Mouse (Mus musculus) frontal cortex, postnatal 14 days (tissue): ENCODE data around the gene Amn1.
"Not testable (repeated sequence)": the region's sequence is repeated elsewhere in the genome, so short reads cannot be mapped to it uniquely, and the experiment has no call there.

Experiments
- DNase-seq, 2 experiments: peaks; one replicate each; pipeline ENCODE4 v3.0.0; 2022; ENCODE audit warnings: low spot score in 2 of 2

Amn1 gene

DNA sequence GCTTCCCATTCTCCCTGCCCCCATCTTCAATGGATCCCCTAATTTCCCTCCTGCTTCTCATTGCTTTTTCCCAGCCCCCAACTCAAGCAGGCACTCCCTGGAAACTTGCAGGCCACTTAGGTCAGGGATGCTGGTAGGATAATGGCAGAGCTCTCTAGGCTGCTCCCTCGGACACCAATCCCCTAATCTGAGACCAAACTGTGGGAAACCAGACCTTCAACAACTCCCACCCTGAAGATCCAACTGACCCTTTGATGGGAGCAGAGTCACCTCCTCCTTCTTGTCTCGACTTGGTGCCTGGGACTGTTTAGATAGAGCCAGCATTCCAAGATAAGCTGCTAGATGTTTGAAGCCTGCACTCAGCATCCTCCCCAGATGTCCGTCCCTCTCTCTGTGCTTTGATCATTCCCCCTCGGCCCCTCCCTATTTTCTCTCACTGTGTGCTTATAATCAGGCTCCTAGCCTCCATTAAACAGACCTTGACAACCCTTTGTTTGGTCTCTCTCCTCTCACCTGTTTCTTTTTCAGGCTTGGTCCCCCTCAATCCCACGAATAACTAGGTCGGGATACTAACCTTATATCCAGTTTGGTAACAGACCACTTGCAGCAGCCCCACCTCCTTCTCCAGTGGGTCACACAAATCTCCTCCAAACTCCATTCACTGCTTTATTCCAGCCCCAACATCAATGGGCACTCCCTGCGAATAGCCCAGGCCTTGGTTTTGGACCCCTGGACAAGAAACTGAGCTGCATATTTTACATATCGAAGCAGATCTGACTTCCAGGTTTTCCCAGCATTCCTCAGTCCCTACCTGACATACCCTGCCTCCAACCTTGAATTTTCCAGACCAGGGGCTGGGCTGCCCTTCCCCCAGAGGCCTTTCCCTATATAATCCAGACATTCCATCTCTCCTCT lies 34.1 kb downstream of the Amn1 start:
- no peak for DNase-seq

- DNase-seq: no peak
Observed at GRCm38 (mm10) chr6:149153473-149154115, 34.9 kb downstream of the Amn1 start.

DNA sequence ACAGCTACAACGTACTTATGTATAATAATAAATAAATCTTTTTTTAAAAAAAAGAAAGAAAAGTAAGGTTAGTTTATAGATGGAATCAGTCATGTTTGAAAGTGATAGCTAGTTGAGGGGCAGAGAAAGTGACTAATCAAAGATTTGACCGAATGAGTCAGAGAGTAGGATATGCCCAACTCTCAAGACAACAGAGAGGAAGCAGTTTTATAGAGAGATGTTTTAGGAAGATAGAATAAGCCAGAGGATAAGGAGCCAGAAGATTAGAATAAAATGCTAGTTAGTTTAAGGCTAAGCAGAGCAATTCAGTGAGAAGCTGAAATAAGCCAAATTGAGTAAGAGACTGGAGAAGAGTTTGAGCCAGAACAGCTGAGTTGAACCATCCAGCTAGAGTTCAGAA lies 36.4 kb downstream of the Amn1 start:
- DNase-seq: no peak

- no peak for DNase-seq
Observed at GRCm38 (mm10) chr6:149148436-149149229, 39.9 kb downstream of the Amn1 start.

GRCm38 (mm10) chr6:149145143-149145542 lies 43.4 kb downstream of the Amn1 start:
- DNase-seq: no peak

DNA sequence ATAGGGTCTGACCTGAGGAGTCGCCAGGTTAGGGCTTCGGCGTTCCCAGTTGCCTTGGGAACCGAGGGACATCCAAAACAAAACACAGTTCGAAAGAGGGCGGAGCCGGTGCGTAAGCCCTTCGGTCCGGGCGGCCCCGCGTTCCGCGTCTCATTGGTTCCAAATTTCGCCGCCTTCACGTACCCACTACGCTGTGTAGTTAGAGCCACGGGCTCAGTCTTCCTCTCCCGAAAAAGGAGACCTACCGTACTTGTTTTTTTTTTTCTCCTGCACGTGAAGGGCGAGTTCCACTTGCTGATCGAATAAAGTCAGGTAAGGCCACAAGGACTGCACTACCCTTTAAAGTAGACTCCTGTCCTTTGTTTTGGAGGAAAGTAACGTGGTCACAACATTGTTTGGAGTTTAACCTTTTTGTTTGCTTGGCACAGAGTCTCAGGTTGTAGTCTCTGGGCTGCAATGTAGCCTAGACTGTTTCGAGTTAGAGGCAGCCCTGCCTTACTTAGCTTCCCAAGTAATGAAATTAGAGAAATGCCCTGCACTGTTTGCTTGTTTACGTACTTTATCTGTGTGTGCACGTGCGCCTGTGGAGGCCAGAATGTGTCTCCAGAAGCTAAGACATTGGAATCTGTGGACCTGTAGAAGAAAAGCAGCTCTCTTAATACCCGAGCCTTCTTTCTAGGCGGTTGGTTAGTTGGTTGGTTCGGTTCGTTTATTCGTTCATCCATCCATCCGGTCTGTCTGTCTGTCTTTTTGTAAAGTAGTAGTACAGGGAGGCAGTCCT lies 46.9 kb downstream of the Amn1 start:
- peak; percentile 53 to 61 for DNase-seq

DNA sequence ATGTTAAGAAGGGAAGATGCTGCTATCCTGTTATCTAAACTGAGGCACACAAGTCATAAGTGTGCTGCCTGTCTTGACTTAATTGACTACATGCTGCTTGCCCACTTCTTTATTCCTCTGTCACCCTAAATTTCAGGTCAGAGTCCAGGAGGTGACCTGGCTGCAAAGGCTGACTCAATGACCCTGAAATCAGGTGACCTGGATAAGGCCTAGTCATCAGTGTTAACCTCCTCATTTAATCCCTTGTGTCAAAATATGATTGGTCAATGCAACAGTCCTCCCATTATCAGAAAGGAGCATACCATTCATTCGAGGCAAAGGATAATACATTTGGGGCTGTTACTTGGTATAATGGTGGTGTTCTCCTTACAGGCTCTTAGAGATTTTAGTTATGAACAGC lies 49.0 kb downstream of the Amn1 start, which contains the start of gene Etfbkmt:
TSS of gene Etfbkmt (plus strand) at position 379 of the 400 bp plus-strand sequence.
- no peak for DNase-seq

DNA sequence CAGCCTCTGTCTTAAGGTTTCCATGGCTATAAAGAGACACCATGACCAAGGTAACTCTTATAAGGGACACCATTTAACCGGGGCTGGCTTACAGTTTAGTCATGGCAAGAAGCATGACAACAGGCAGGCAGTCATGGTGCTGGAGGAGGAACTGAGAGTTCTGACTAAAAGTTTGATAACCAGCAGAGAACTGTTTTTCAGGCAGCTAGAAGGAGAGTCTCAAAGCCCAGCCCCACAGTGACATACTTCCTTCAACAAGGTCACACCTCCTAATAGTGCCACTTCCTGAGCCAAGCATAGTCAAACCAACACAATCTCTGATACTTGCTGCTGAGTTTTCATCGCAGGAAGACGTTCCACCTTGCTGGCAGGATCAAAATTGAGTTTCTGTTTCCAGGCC lies 49.5 kb downstream of the Amn1 start:
- no peak for DNase-seq

- no peak for DNase-seq
Observed at GRCm38 (mm10) chr6:149137936-149138335, 50.6 kb downstream of the Amn1 start.

- DNase-seq: no peak
Observed at GRCm38 (mm10) chr6:149135631-149136030, 52.9 kb downstream of the Amn1 start.

- no peak for DNase-seq
Observed at GRCm38 (mm10) chr6:149134391-149135150, 53.9 kb downstream of the Amn1 start.

DNA sequence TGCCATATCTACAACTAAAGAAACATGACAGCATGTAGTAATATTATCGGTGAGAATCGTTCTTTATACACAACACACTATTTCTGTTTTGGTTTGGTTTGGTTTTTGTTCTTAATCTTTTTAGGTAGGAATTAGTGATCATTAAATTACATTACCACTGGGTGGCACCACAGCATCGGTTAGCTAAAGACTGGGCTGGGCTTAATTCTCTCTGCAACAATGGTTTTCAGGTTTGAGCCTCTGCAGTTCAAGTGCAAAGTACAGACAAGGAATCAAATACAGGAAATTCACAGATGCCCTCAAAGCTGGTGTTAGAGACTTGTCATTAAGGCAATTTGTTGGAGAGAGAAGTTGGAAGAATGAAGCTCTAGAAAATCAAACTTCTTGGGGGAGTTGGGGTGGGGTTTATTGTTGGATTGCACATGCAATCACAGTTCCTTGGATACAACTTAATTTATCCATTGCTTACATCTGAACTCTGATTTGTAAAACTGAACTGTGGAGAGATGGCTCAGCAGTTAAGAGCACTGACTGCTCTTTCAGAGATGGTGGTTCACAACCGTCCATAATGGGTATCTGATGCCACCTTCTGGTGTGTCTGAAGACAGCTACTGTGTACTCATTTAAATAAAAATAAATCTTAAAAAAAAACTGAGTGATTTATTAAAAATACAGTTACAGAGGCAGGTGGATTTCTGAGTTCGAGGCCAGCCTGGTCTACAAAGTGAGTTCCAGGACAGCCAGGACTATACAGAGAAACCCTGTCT lies 56.0 kb downstream of the Amn1 start:
- no peak for DNase-seq

DNA sequence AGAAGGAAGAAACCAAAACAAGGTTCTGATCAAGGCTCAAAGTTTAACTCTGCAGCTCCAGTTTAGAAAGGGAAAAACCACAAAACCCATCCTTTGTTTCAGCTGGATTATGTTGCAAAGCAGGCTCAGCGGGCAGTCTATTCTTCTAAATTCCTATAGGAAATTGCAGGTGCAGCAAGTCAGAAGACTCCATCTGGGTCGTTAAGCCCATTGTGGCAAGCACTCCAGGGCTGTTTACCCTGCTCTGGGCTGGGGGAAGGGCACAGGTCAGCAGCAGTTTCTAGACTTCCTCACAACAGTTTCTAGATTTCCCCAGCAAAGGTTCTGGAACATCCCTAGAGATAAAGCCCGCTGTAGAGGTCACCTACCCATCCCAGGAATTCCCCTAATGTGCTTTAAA lies 57.4 kb downstream of the Amn1 start:
- no peak for DNase-seq

DNA sequence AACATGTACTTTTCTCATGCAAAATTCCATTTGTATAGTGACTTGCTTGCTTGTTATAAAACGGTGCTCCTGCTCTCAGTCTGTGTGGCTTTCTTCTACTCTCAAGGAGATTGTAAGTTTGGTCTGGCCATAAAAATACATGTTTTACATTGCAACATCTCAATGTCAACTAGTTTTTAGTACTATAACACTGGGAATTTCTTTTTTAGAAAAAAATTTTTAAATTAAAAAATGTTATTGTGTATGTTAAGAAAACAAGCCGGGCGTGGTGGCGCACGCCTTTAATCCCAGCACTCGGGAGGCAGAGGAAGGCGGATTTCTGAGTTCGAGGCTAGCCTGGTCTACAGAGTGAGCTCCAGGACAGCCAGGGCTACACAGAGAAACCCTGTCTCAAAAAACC lies 58.6 kb downstream of the Amn1 start, which contains the start of gene Gm10203:
TSS of gene Gm10203 (plus strand) at position 301 of the 400 bp plus-strand sequence.
- DNase-seq: not testable (repeated sequence)

- DNase-seq: peak in 1 of 2 experiments; percentile 13
Observed at GRCm38 (mm10) chr6:149126675-149127074, 61.8 kb downstream of the Amn1 start.

GRCm38 (mm10) chr6:149123042-149123441 lies 65.5 kb downstream of the Amn1 start:
- DNase-seq: no peak

- peak in 1 of 2 experiments; percentile 6 for DNase-seq
Observed at GRCm38 (mm10) chr6:149119853-149120252, 68.7 kb downstream of the Amn1 start.

- no peak for DNase-seq
Observed at GRCm38 (mm10) chr6:149118935-149119334, 69.6 kb downstream of the Amn1 start.

GRCm38 (mm10) chr6:149116992-149117391 lies 71.5 kb downstream of the Amn1 start:
- DNase-seq: no peak

DNA sequence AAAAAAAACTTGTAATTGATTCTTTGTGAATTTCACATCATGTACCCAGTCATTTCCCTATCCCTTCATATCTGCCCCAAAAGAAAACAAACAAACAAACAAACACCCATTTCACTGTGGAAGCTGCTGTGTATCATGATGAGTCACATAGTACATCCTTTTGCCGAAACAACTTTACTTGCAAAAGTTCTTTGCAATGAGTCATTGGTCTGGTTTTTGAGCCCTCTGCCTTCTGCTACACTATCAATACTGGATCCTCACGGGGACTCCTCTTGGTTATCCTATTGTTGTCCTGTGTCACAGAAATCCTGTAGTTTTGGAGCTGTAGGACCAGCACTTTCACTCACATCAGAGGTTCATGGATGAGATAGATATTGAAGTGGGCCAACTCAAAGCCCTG lies 79.6 kb downstream of the Amn1 start:
- DNase-seq: no peak
